Mouse (Mus musculus) kidney, adult 2 months (tissue): ENCODE data around the gene Olfr1512. TPM values are rescaled to one million over a fixed set of nuclear protein-coding genes. Genes with fewer than 3 reads are reported as not detected.
A peak's percentile ranks its signal among the peaks of the same experiment; 100 is the strongest.

Source experiments
- DNase-seq: peaks from one replicate; pipeline ENCODE4 v3.0.0; 2021
- H3K27ac ChIP-seq: fragments of 200-500 bp; 2 replicates; pipeline ENCODE4 v1.5.1; 2012; ENCODE audit warnings: low read depth, low read length, control low read depth, inconsistent platforms; ENCODE audit not compliant: insufficient read depth
- H3K27me3 ChIP-seq: fragments of 200-500 bp; replicated peaks from 2 replicates; pipeline ENCODE4 v1.6.1; 2012; ENCODE audit warnings: mild to moderate bottlenecking, moderate library complexity, low read length, inconsistent platforms; ENCODE audit not compliant: control insufficient read depth, insufficient read depth
- H3K36me3 ChIP-seq: fragments of 200-500 bp; 2 replicates; pipeline ENCODE4 v1.6.1; 2012; ENCODE audit warnings: mild to moderate bottlenecking, moderate library complexity, low read length, inconsistent platforms; ENCODE audit not compliant: control insufficient read depth, insufficient read depth
- H3K4me1 ChIP-seq: fragments of 200-500 bp; 2 replicates; pipeline ENCODE4 v1.6.1; 2011; ENCODE audit warnings: low read length; ENCODE audit not compliant: control insufficient read depth, insufficient read depth
- H3K4me3 ChIP-seq: fragments of 200-500 bp; 2 replicates; pipeline ENCODE4 v1.5.1; 2011; ENCODE audit warnings: mild to moderate bottlenecking, low read depth, low read length, control low read depth; ENCODE audit not compliant: insufficient read depth
- CTCF ChIP-seq: fragments of 200-500 bp; conservative IDR thresholded peaks from 2 replicates; pipeline ENCODE4 v1.5.1; 2011; ENCODE audit warnings: low read depth, mild to moderate bottlenecking, control low read depth, low read length, moderate library complexity, mixed read lengths; ENCODE audit not compliant: insufficient read depth, insufficient read length
- POLR2A ChIP-seq: fragments of 200-500 bp; IDR thresholded peaks from one replicate; pipeline ENCODE4 v1.6.1; 2011; ENCODE audit warnings: low read depth, low read length, control low read depth
- WGBS: fragments of 180-500 bp; shearing (Covaris S2); methylation state at CpG from one replicate; pipeline ENCODE4 v1.1.7; 2018; 5-methylcytosine and 5-hydroxymethylcytosine counted together
- polyA plus RNA-seq: library from polyadenylated mRNA; depleted of rRNA; stranded (reverse); fragments of >200 nt; gene quantifications from 2 replicates; pipeline ENCODE4 v1.2.3, GENCODE M21; 2012

Gene Olfr1512
- polyA plus RNA-seq, 1 experiment: not detected

DNA sequence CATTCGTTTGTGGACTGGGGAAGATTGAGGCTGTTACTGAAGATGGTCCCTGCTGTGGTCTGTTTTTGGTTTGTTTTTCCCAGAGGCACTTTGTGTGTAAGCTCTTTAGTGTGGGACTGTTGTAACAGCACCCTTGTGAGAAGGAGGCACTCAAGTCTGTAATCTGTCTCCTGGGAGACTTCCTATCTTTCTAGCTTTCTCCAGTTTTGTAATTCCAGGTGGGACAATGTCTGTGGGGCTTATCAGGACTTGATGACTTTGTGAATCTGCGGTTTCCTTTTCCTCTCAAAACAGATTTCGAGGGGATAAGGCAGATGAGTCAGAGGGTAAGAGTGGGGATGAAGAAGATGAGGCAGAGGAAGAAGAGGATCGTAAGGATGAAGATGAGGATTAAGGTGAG lies 22.7 kb downstream of the Olfr1512 start, which contains the start of gene Olfr1513:
Olfr1513 (minus strand) TSS at position 101 of the 400 bp plus-strand sequence.
- WGBS: 64% methylated on average over 4 of the region's 4 CpGs
- H3K4me1 ChIP-seq: no peaks in the 10 kb centered on the region
- H3K27me3 ChIP-seq: no peaks in the 10 kb centered on the region; the same call in 1 of the 2 replicates
- no peak within 1 kb of the TSS for H3K4me3 ChIP-seq
- no peak within 1 kb of the TSS for H3K27ac ChIP-seq
- no peak for TF ChIP-seq POLR2A
- DNase-seq: no peak
- no peaks in the 10 kb centered on the region for H3K36me3 ChIP-seq

GRCm38 (mm10) chr14:52339512-52339852 lies 39.5 kb downstream of the Olfr1512 start:
- DNase-seq: no peak
- 75% methylated on average over 6 of the region's 6 CpGs for WGBS
- no peak for TF ChIP-seq CTCF
- TF ChIP-seq POLR2A: no peak
- no peak overlapping the region for H3K27ac ChIP-seq
- H3K36me3 ChIP-seq: no peaks in the 10 kb centered on the region
- no peak overlapping the region for H3K4me3 ChIP-seq
- H3K27me3 ChIP-seq: no peaks in the 10 kb centered on the region
- no peaks in the 10 kb centered on the region for H3K4me1 ChIP-seq

- H3K36me3 ChIP-seq: no peaks in the 10 kb centered on the region
- DNase-seq: peak; percentile 81
- H3K27ac ChIP-seq: no peak overlapping the region
- 14% methylated on average over 21 of the region's 21 CpGs for WGBS
- no peak overlapping the region for H3K4me3 ChIP-seq
- H3K4me1 ChIP-seq: no peaks in the 10 kb centered on the region
- no peaks in the 10 kb centered on the region for H3K27me3 ChIP-seq
- TF ChIP-seq CTCF: peak; percentile 88
- TF ChIP-seq POLR2A: no peak
These were observed 40.0 kb downstream of the Olfr1512 start for GRCm38 (mm10) chr14:52338751-52339511.

DNA sequence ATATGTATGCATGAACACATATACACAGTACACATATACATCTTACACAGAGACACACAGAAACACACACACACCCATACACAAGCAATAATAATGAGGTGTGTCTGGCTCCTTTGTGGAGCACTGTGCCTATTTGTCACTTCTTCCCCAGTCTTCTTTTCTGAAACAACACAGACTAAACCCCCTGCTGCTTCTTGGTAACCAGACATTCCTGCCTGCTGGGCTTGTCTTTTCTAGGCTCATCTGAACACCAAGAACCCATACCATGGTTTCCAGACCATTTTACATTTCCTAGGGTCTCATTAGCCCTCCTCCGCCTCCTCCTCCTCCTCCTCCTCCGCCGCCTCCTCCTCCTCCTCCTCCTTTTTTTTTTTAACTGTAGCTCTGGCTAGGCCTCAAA lies 46.8 kb downstream of the Olfr1512 start:
- Histone ChIP-seq H3K4me1 (no peaks in the 10 kb centered on the region), H3K4me3 (no peak overlapping the region), H3K36me3 (no peaks in the 10 kb centered on the region), H3K27ac (no peak overlapping the region), H3K27me3 (no peaks in the 10 kb centered on the region; the same call in 1 of the 2 replicates)
- TF ChIP-seq POLR2A (no peak), CTCF (no peak)
- DNase-seq: no peak
- WGBS: 80% methylated on average over 1 of the region's 3 CpGs

DNA sequence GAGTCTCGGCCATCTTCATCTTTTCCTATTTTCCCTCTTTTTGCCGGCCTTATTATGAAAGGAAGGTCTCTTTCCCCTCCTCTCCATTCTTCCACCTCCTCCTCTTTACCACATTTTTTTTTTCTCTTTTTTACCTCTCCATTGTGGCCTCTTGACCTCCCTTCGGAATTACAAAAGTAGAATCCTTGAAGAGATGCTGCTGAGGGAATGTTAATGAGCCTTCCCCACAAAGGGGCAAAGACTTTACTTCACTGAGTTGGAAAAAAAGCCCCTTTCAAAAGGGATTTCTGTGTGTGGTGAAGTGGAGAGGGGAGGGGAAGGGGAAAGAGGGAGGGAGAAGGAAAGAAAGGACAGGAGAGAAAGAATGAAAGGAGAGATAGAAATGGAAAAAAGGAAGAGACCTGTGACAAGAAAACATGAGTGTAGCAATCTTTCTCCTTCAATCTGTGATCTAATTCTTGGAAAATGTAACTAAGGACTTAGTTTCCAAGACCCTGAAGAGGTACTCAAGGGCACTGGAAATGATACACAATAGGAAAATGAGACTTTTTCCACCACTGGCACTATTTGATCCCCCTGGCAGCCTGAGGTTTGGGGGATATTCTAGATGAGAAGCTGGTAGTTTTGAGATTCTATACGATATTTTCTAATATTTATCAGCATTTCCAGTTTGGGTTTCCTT lies 47.8 kb downstream of the Olfr1512 start:
- no peak overlapping the region for H3K4me3 ChIP-seq
- TF ChIP-seq POLR2A: no peak
- TF ChIP-seq CTCF: no peak
- DNase-seq: no peak
- WGBS: 37% methylated on average over 4 of the region's 4 CpGs
- H3K27me3 ChIP-seq: no peaks in the 10 kb centered on the region; the same call in 1 of the 2 replicates
- H3K27ac ChIP-seq: no peak overlapping the region
- no peaks in the 10 kb centered on the region for H3K36me3 ChIP-seq
- H3K4me1 ChIP-seq: no peaks in the 10 kb centered on the region

- TF ChIP-seq POLR2A: no peak
- TF ChIP-seq CTCF: no peak
- H3K27me3 ChIP-seq: no peaks in the 10 kb centered on the region; the same call in 1 of the 2 replicates
These were observed 50.8 kb downstream of the Olfr1512 start, which contains the start of gene Sall2 for GRCm38 (mm10) chr14:52327910-52328812. Gene Sall2, minus strand, starts transcription at chr14:52328762.

GRCm38 (mm10) chr14:52327375-52327901 lies 51.5 kb downstream of the Olfr1512 start:
- Histone ChIP-seq H3K27me3 (no peaks in the 10 kb centered on the region; the same call in 1 of the 2 replicates), H3K4me1 (no peaks in the 10 kb centered on the region), H3K36me3 (no peaks in the 10 kb centered on the region), H3K27ac (no peak overlapping the region), H3K4me3 (no peak overlapping the region)
- DNase-seq: no peak
- 12% methylated on average over 14 of the region's 14 CpGs for WGBS
- no peak for TF ChIP-seq POLR2A
- no peak for TF ChIP-seq CTCF

More at GRCm38 (mm10) chr14:52327910-52328812, 50.8 kb downstream of the Olfr1512 start, which contains the start of gene Sall2:
- Histone ChIP-seq H3K4me1 (no peaks in the 10 kb centered on the region), H3K36me3 (no peaks in the 10 kb centered on the region), H3K4me3 (peak within 1 kb of the TSS; percentile 20; the same call in 1 of the 2 replicates), H3K27ac (no peak within 1 kb of the TSS)
- DNase-seq: no peak
- WGBS: 6% methylated on average over 26 of the region's 26 CpGs
